In the genomic region with DNA sequence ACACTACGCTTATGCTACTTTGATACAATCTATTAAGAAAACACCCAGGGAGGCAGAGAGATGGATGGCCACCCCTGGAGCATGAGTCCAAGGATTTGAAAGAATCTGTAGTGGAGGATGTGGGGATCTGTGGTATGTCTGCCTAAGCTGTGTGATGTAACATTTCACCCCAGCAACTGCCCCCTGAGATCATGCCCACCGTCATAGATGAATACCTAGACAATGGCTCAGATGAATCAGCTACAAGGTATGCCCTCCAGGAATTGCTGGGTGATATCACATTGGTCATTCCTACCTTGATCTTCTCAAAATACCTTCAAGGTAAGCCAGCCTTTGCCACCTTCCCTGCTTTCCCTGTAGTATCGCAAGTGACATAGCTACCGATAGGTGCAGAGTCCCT, we compare ENCODE assay signal across 39 mouse cellular contexts. TPM values are rescaled to one million over a fixed set of nuclear protein-coding genes. Genes with fewer than 3 reads are reported as not detected.
"Had no signal": no experiment of that assay in that cellular context is flagged by ENCODE, and none has a peak within 500 bp of the region (broad histone marks: within the 10 kb centered on the region; RNA-seq: fewer than 3 reads in every experiment).

No protein-coding gene starts in this region.

- H3K9me3 ChIP-seq: embryonic facial prominence, embryonic 10.5 days; embryonic facial prominence, embryonic 12.5 days; embryonic facial prominence, embryonic 13.5 days; embryonic facial prominence, embryonic 15.5 days; forebrain, embryonic 10.5 days; forebrain, embryonic 12.5 days; forebrain, embryonic 13.5 days; forebrain, embryonic 15.5 days had no signal

- H3K36me3 ChIP-seq: embryonic facial prominence, embryonic 10.5 days; embryonic facial prominence, embryonic 12.5 days; embryonic facial prominence, embryonic 13.5 days; embryonic facial prominence, embryonic 15.5 days; forebrain, embryonic 10.5 days; forebrain, embryonic 12.5 days; forebrain, embryonic 15.5 days had no signal

- H3K4me1 ChIP-seq: embryonic facial prominence, embryonic 10.5 days; embryonic facial prominence, embryonic 12.5 days; embryonic facial prominence, embryonic 13.5 days; embryonic facial prominence, embryonic 15.5 days; forebrain, embryonic 10.5 days; forebrain, embryonic 12.5 days; forebrain, embryonic 13.5 days; forebrain, embryonic 15.5 days had no signal

- H3K27me3 ChIP-seq: embryonic facial prominence, embryonic 12.5 days; embryonic facial prominence, embryonic 13.5 days; embryonic facial prominence, embryonic 15.5 days; forebrain, embryonic 12.5 days; forebrain, embryonic 13.5 days; forebrain, embryonic 15.5 days had no signal

- H3K4me3 ChIP-seq: embryonic facial prominence, embryonic 10.5 days; embryonic facial prominence, embryonic 12.5 days; embryonic facial prominence, embryonic 13.5 days; embryonic facial prominence, embryonic 15.5 days; erythroblast, embryonic 14.5 days; forebrain, embryonic 10.5 days; forebrain, embryonic 12.5 days; forebrain, embryonic 13.5 days; forebrain, embryonic 15.5 days; gastrocnemius, adult 2 months had no signal

- H3K9ac ChIP-seq: embryonic facial prominence, embryonic 12.5 days; embryonic facial prominence, embryonic 13.5 days; embryonic facial prominence, embryonic 15.5 days; forebrain, embryonic 12.5 days; forebrain, embryonic 13.5 days; forebrain, embryonic 15.5 days; forebrain, postnatal 0 days had no signal

- H3K27ac ChIP-seq: embryonic facial prominence, embryonic 10.5 days; embryonic facial prominence, embryonic 12.5 days; embryonic facial prominence, embryonic 13.5 days; embryonic facial prominence, embryonic 15.5 days; forebrain, embryonic 10.5 days; forebrain, embryonic 12.5 days; forebrain, embryonic 13.5 days; forebrain, embryonic 15.5 days; gastrocnemius, adult 2 months had no signal

- ATAC-seq: forebrain, embryonic 13.5 days; forebrain, embryonic 14.5 days; forebrain, embryonic 15.5 days; forebrain, embryonic 16.5 days; forebrain, postnatal 0 days had no signal

- H3K4me2 ChIP-seq: embryonic facial prominence, embryonic 12.5 days; embryonic facial prominence, embryonic 13.5 days; embryonic facial prominence, embryonic 15.5 days; forebrain, embryonic 12.5 days; forebrain, embryonic 13.5 days; forebrain, embryonic 15.5 days had no signal

- DNase-seq: cerebellum, adult 18-20 months; cerebellum, adult 2 months; cerebellum, adult 8-10 months; cerebellum, adult 9-10 months; cerebellum, adult 9-11 months; cerebellum, postnatal 10 days; cerebellum, postnatal 14 days; cerebellum, postnatal 25 days; cerebellum, postnatal 36 days; embryo, embryonic 11 days; forebrain, postnatal 0 days; gastrocnemius, adult 2 months; gastrocnemius, postnatal 10 days; gastrocnemius, postnatal 14 days; gastrocnemius, postnatal 25 days; gastrocnemius, postnatal 36 days; heart, adult 18-20 months had no signal

RNA-seq across cellular contexts. Expression of gene Ces3a, which starts 7.8 kb away (rescaled TPM):
- total RNA-seq: common myeloid progenitor, adult 5-6 weeks; forebrain, postnatal 0 days; gastrocnemius, adult 2 months; gastrocnemius, adult 8-10 months; gastrocnemius, postnatal 10 days; gastrocnemius, postnatal 14 days; gastrocnemius, postnatal 25 days; granulocyte monocyte progenitor cell, adult 5-6 weeks; heart, adult 18-20 months had no signal
- polyA plus RNA-seq: cerebellum, adult 2 months; cortical plate, adult 2 months; embryonic facial prominence, embryonic 10.5 days; embryonic facial prominence, embryonic 11.5 days; embryonic facial prominence, embryonic 12.5 days; embryonic facial prominence, embryonic 13.5 days; embryonic facial prominence, embryonic 14.5 days; embryonic facial prominence, embryonic 15.5 days; erythroblast, embryonic 14.5 days; forebrain, embryonic 10.5 days; forebrain, embryonic 11.5 days; forebrain, embryonic 12.5 days; forebrain, embryonic 13.5 days; forebrain, embryonic 14.5 days; forebrain, embryonic 15.5 days; forebrain, embryonic 16.5 days; forebrain, postnatal 0 days; frontal cortex, adult 2 months; gonadal fat pad, adult 2 months had no signal

RNA-seq across cellular contexts. Expression of gene Ces3b, which starts 27.3 kb away (rescaled TPM):
- total RNA-seq: common myeloid progenitor, adult 5-6 weeks; forebrain, postnatal 0 days; gastrocnemius, adult 2 months; gastrocnemius, adult 8-10 months; gastrocnemius, postnatal 10 days; gastrocnemius, postnatal 14 days; gastrocnemius, postnatal 25 days; gastrocnemius, postnatal 36 days; gastrocnemius, postnatal 4 days; granulocyte monocyte progenitor cell, adult 5-6 weeks; heart, adult 18-20 months had no signal
- polyA plus RNA-seq: cerebellum, adult 2 months; cortical plate, adult 2 months; embryonic facial prominence, embryonic 10.5 days; embryonic facial prominence, embryonic 11.5 days; embryonic facial prominence, embryonic 12.5 days; embryonic facial prominence, embryonic 13.5 days; embryonic facial prominence, embryonic 14.5 days; embryonic facial prominence, embryonic 15.5 days; erythroblast, embryonic 14.5 days; forebrain, embryonic 10.5 days; forebrain, embryonic 11.5 days; forebrain, embryonic 12.5 days; forebrain, embryonic 13.5 days; forebrain, embryonic 14.5 days; forebrain, embryonic 15.5 days; forebrain, embryonic 16.5 days; forebrain, postnatal 0 days; frontal cortex, adult 2 months had no signal

RNA-seq across cellular contexts. Expression of gene Ces2h, which starts 55.6 kb away (rescaled TPM):
- total RNA-seq: common myeloid progenitor, adult 5-6 weeks; forebrain, postnatal 0 days; gastrocnemius, adult 18-20 months; gastrocnemius, adult 2 months; gastrocnemius, adult 8-10 months; gastrocnemius, postnatal 10 days; gastrocnemius, postnatal 14 days; gastrocnemius, postnatal 25 days; gastrocnemius, postnatal 36 days; gastrocnemius, postnatal 4 days; granulocyte monocyte progenitor cell, adult 5-6 weeks; heart, adult 18-20 months had no signal
- polyA plus RNA-seq: cerebellum, adult 2 months; cortical plate, adult 2 months; embryonic facial prominence, embryonic 10.5 days; embryonic facial prominence, embryonic 11.5 days; embryonic facial prominence, embryonic 12.5 days; embryonic facial prominence, embryonic 13.5 days; embryonic facial prominence, embryonic 14.5 days; embryonic facial prominence, embryonic 15.5 days; erythroblast, embryonic 14.5 days; forebrain, embryonic 10.5 days; forebrain, embryonic 11.5 days; forebrain, embryonic 12.5 days; forebrain, embryonic 13.5 days; forebrain, embryonic 14.5 days; forebrain, embryonic 15.5 days; forebrain, embryonic 16.5 days; forebrain, postnatal 0 days; frontal cortex, adult 2 months; gonadal fat pad, adult 2 months had no signal
